Mouse (Mus musculus) bone marrow macrophage, adult 2 months (primary cell): ENCODE measurements around the gene Pex13. TPM values are rescaled to one million over a fixed set of nuclear protein-coding genes. Genes with fewer than 3 reads are reported as not detected.

Source experiments
- H3K27ac ChIP-seq: 2 replicates; pipeline ENCODE4 v1.5.1; 2012; ENCODE audit warnings: low read depth, low read length; ENCODE audit not compliant: insufficient read depth
- H3K4me1 ChIP-seq: 2 replicates; pipeline ENCODE4 v1.6.1; 2012; ENCODE audit warnings: low read length; ENCODE audit not compliant: control insufficient read depth, insufficient read depth
- H3K4me3 ChIP-seq: 2 replicates; pipeline ENCODE4 v1.5.1; 2012; ENCODE audit warnings: mild to moderate bottlenecking, low read length, moderate library complexity; ENCODE audit not compliant: insufficient read depth
- CTCF ChIP-seq: IDR thresholded peaks from 2 replicates; pipeline ENCODE4 v1.5.1; 2012; ENCODE audit warnings: low read depth, mild to moderate bottlenecking, low read length, moderate library complexity
- POLR2A ChIP-seq: IDR thresholded peaks from 2 replicates; pipeline ENCODE4 v1.6.1; 2012; ENCODE audit warnings: mild to moderate bottlenecking, low read depth, low read length, borderline replicate concordance
- polyA plus RNA-seq: library from polyadenylated mRNA; stranded (reverse); fragments of >200 nt; gene quantifications from 2 replicates; pipeline ENCODE4 v1.2.4, GENCODE M21; 2012; ENCODE audit not compliant: missing spikeins, insufficient read depth, insufficient read length

The Pex13 gene
- polyA plus RNA-seq, 1 experiment, result 28.6 TPM

DNA sequence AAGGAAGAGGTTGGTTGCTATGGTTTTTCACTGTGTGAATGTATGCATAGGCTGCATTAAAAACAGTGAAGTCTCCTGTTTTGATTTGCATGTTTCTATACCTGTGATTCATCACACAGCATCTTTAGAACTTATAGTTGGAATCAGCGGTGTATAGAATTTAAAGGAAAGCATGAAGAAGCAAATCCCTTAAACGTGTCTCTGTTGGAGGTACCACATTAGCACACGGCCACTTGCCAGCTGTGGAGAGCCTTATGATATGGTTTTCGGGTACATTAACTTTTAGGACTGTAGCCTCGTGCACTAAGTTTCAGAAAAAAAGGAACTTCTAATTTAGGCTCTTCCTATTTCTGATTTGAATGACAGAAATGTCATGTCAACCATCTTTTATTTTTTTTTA, 16.8 kb upstream of the Pex13 start:
- H3K27ac ChIP-seq, result peak overlapping the region; percentile 93
- peaks cover 42% of the 10 kb centered on the region for H3K4me1 ChIP-seq
- H3K4me3 ChIP-seq, result peak overlapping the region; percentile 17; the same call in 1 of the 2 replicates
- TF ChIP-seq CTCF, result no peak
- TF ChIP-seq POLR2A, result no peak

- TF ChIP-seq CTCF, result no peak
- TF ChIP-seq POLR2A, result no peak
- H3K27ac ChIP-seq, result 0 out of 2 replicates have a peak overlapping the region, but pooled peaks have one; percentile 7
- peaks cover 36% of the 10 kb centered on the region for H3K4me1 ChIP-seq
- no peak overlapping the region for H3K4me3 ChIP-seq
Observed at GRCm38 (mm10) chr11:23680435-23680950, 14.7 kb upstream of the Pex13 start.

GRCm38 (mm10) chr11:23679044-23679642, 13.4 kb upstream of the Pex13 start:
- Histone ChIP-seq H3K4me1 (peaks cover 34% of the 10 kb centered on the region), H3K4me3 (no peak overlapping the region), H3K27ac (no peak overlapping the region)
- no peak for TF ChIP-seq POLR2A
- no peak for TF ChIP-seq CTCF

GRCm38 (mm10) chr11:23676100-23676499, 10.3 kb upstream of the Pex13 start:
- TF ChIP-seq POLR2A (no peak), CTCF (no peak)
- Histone ChIP-seq H3K4me1 (peaks cover 10% of the 10 kb centered on the region), H3K27ac (no peak overlapping the region), H3K4me3 (no peak overlapping the region)

- TF ChIP-seq CTCF, result no peak
- no peak for TF ChIP-seq POLR2A
- Histone ChIP-seq H3K4me1 (no peaks in the 10 kb centered on the region), H3K27ac (no peak overlapping the region), H3K4me3 (no peak overlapping the region)
Observed at GRCm38 (mm10) chr11:23672256-23672749, 6.5 kb upstream of the Pex13 start.

- peaks cover 6% of the 10 kb centered on the region for H3K4me1 ChIP-seq
- peak overlapping the region; percentile 43; the same call in 1 of the 2 replicates for H3K27ac ChIP-seq
- H3K4me3 ChIP-seq, result peak overlapping the region; percentile 54
- TF ChIP-seq CTCF, result no peak
- TF ChIP-seq POLR2A, result no peak
Observed at GRCm38 (mm10) chr11:23667128-23667527, 1.4 kb upstream of the Pex13 start.

DNA sequence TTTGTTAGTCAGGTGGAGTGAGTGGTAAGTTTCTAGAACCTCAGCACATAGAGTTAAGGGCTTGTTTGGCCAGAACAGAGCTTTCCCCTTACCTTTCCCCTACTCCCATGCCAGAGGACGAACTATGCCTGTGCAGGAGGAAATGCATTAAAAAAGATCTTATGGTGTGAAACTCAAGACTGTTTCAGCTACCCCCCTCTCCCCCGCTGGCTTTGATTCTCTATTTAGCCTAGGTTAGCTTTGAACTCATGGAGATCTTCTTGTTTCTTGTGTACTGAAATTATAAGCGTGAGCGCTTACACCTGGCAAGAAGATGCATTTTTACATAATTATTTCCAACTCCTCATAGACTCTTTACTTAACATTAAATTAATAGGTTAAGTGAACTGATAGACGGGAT, 767 bp upstream of the Pex13 start:
- TF ChIP-seq CTCF (no peak), POLR2A (no peak)
- H3K4me1 ChIP-seq, result peaks cover 6% of the 10 kb centered on the region
- H3K4me3 ChIP-seq, result peak overlapping the region; percentile 83
- peak overlapping the region; percentile 90 for H3K27ac ChIP-seq

DNA sequence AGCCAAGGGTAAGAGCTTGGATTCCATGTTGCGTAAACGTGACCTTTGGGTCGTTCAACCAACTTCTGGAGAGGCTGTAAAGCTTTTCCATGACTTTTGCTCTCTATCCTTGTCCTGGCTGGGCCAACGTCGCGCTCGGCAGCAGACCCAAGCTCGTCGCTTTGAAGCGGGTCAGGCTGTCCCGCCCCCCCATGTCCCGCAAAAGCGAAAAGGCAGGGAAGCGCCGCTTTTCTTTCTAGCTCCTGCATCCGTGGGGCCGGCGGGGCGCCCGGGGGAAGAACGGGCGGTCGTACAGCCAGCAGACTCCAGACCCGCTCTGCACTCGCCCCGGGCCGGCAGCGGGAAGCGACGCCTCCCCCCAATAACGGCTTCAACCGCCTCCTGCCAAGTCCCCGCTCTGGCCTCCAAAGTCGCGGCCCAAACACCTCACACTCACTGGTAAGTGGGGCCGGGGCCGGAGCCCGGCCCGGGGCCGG, 410 bp downstream of the Pex13 start, which contains the start of gene Pus10:
Pus10 (plus strand) TSS at position 364 of the 476 bp plus-strand sequence.
- Histone ChIP-seq H3K27ac (peak within 1 kb of the TSS; percentile 90), H3K4me1 (peaks cover 8% of the 10 kb centered on the region), H3K4me3 (peak within 1 kb of the TSS; percentile 83)
- no peak for TF ChIP-seq POLR2A
- no peak for TF ChIP-seq CTCF

GRCm38 (mm10) chr11:23664232-23664631, 1.5 kb downstream of the Pex13 start:
- Histone ChIP-seq H3K4me1 (peaks cover 8% of the 10 kb centered on the region), H3K4me3 (no peak overlapping the region), H3K27ac (no peak overlapping the region)
- no peak for TF ChIP-seq POLR2A
- no peak for TF ChIP-seq CTCF

- TF ChIP-seq CTCF (no peak), POLR2A (no peak)
- peak overlapping the region; percentile 60 for H3K27ac ChIP-seq
- H3K4me1 ChIP-seq, result peaks cover 17% of the 10 kb centered on the region
- H3K4me3 ChIP-seq, result no peak overlapping the region
Observed at GRCm38 (mm10) chr11:23657791-23658190, 8.0 kb downstream of the Pex13 start.

DNA sequence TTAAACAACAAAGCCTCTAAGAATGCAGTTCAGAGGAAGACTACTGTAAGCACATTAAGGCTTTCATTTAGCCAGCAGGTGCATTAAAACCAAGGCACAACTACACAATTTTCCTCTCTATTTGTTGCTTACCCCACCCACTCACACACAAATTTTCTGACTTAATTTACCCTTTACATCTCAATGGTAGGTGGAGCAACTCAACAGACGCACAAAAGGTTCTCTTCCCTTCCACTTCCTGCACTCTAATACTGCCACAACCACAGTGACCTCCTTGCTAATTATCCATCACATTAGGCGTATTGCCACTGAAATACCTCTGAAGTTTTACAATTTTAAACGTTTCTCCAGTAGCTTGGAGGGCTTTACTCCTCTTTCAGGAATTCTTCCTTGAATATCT, 12.1 kb downstream of the Pex13 start:
- H3K4me3 ChIP-seq, result no peak overlapping the region
- H3K4me1 ChIP-seq, result peaks cover 9% of the 10 kb centered on the region
- no peak overlapping the region for H3K27ac ChIP-seq
- no peak for TF ChIP-seq POLR2A
- TF ChIP-seq CTCF, result no peak
